Mouse (Mus musculus) limb, embryonic 11.5 days (tissue): ENCODE data around the gene Dll1. TPM values are rescaled to one million over a fixed set of nuclear protein-coding genes. Genes with fewer than 3 reads are reported as not detected.

Source experiments
- ATAC-seq: fragments of 200-750 bp; cut with Nextera tagmentation; 2 replicates; pipeline ENCODE4 v1.8.0; 2017; ENCODE audit warnings: low read depth; ENCODE audit not compliant: insufficient number of reproducible peaks, low FRiP score, low TSS enrichment
- DNase-seq: peaks from one replicate; pipeline ENCODE4 v3.0.0-alpha.2; 2015; ENCODE audit warnings: low spot score
- H3K27ac ChIP-seq: fragments of 300-500 bp; sonication (generic); replicated peaks from 2 replicates; pipeline ENCODE4 v1.5.1; 2014; ENCODE audit warnings: low read depth, mild to moderate bottlenecking, low read length
- H3K27me3 ChIP-seq: fragments of 300-500 bp; sonication (generic); 2 replicates; pipeline ENCODE4 v1.6.1; 2014; ENCODE audit warnings: mild to moderate bottlenecking, low read length, mixed read lengths; ENCODE audit not compliant: control insufficient read depth, insufficient read depth
- H3K36me3 ChIP-seq: fragments of 300-500 bp; sonication (generic); 2 replicates; pipeline ENCODE4 v1.6.1; 2014; ENCODE audit warnings: mild to moderate bottlenecking, low read length, moderate library complexity, mixed read lengths; ENCODE audit not compliant: control insufficient read depth, insufficient read depth
- H3K4me1 ChIP-seq: fragments of 300-500 bp; sonication (generic); 2 replicates; pipeline ENCODE4 v1.6.1; 2014; ENCODE audit warnings: low read length, mixed read lengths; ENCODE audit not compliant: control insufficient read depth, insufficient read depth
- H3K4me2 ChIP-seq: fragments of 300-500 bp; sonication (generic); 2 replicates; pipeline ENCODE4 v1.6.1; 2014; ENCODE audit warnings: low read depth, mild to moderate bottlenecking, moderate library complexity; ENCODE audit not compliant: severe bottlenecking
- H3K4me3 ChIP-seq: fragments of 300-500 bp; sonication (generic); 2 replicates; pipeline ENCODE4 v1.5.1; 2014; ENCODE audit warnings: low read depth, low read length
- H3K9ac ChIP-seq: fragments of 300-500 bp; sonication (generic); 2 replicates; pipeline ENCODE4 v1.6.1; 2014; ENCODE audit warnings: mild to moderate bottlenecking, low read length
- H3K9me3 ChIP-seq: fragments of 300-500 bp; sonication (generic); 2 replicates; pipeline ENCODE4 v1.6.1; 2016; ENCODE audit warnings: low read length; ENCODE audit not compliant: control insufficient read depth
- WGBS: fragments of 180-500 bp; shearing (Covaris S2); extraction: QIAGEN DNeasy Blood & Tissue Kit; methylation state at CpG from one replicate; pipeline ENCODE4 v1.1.7; 2014; 5-methylcytosine and 5-hydroxymethylcytosine counted together
- polyA plus RNA-seq: library from polyadenylated mRNA; unstranded; fragments of >200 nt; fragmentation: Nextera tagmentation; extraction: Ambion mirVana; gene quantifications from 2 replicates; pipeline ENCODE4 v1.2.1, GENCODE M21; 2014

The Dll1 gene
- polyA plus RNA-seq, 1 experiment from 2014 or later: 3.3 TPM

DNA sequence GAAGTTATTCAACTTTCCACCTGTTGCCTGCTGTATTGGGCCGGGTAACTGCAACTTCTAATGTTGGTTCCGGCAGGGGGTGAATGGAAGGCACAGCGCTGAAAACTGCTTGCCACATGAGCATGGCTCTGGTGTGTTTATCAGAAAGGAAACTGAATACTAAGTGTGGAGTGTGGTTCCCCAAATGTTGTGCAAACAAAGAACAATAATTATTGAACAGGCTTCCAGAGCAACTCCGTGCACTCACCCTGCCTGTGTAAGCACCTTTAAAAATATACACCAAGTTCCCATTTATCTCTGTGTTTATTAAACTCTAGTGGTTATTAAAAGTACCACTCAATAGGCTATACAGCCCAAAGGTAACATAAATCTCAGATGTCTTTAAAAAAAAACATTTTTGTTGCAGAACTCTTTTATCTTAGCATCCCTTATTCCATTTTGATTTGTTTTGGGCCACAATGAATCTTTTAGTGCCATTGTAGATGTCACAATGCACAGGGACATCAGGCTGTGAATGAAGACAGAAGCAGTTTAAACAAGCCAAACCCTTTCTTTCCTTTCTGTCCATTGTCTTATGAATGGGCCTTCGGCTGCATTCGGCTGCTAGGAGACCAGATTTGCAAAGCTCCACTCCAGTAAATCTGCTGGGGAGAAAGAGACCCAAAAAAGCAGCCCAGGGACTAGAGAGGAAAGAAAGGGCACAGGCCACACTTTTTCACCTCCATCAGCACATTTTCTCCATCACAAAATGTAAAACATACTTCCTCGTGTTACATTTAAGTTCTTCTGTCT, 5.4 kb upstream of the Dll1 start:
- Histone ChIP-seq H3K9me3 (no peaks in the 10 kb centered on the region; the same call in 1 of the 2 replicates), H3K4me3 (no peak overlapping the region), H3K36me3 (no peaks in the 10 kb centered on the region), H3K4me1 (peaks cover 5% of the 10 kb centered on the region), H3K27ac (no peak overlapping the region), H3K9ac (no peak overlapping the region), H3K4me2 (no peak overlapping the region), H3K27me3 (peaks cover 56% of the 10 kb centered on the region)
- no peak for ATAC-seq
- DNase-seq: no peak
- WGBS: 48% methylated on average over 7 of the region's 7 CpGs

DNA sequence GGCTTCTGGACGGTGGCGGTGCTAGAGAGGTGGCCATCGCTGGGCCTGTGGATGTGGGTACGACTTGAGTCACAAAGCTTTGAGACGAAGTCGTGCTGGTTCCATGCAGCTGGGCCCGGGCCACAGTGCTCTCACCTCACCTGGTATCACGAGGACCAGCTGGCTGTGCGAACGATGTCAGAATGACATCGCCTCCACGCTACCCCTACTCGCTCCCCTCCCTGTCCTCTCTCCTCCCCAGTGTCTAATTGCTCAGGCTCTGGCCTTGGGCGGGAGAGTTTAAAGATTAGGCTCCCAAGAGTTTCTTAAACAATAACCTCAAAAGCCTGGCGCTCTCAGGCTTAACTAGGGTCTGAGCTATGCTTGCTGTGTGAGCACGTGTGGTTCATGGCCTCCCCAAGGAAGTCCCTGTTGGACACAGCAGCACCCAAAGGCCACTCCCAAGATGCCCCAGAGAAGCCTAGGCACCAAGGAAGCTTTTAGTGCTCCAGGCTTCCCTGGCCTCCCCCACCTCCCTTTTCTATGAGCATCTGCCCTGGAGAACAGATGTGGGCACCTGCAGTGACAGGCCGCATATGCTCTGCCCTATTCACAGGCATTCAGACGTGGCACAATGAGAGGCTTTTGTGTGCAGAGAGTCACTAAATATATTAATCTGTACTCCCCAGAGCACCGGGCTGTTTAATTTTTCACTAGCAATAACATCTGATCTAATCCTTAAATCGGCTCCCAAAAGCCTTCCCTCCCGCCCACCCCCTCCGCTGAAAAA, 4.6 kb upstream of the Dll1 start:
- Histone ChIP-seq H3K9ac (no peak overlapping the region), H3K4me1 (peaks cover 9% of the 10 kb centered on the region), H3K4me3 (peak overlapping the region; percentile 40), H3K27me3 (peaks cover 64% of the 10 kb centered on the region), H3K36me3 (no peaks in the 10 kb centered on the region), H3K4me2 (peak overlapping the region; percentile 78), H3K9me3 (no peaks in the 10 kb centered on the region; the same call in 1 of the 2 replicates), H3K27ac (no peak overlapping the region)
- DNase-seq (peak; percentile 28), ATAC-seq (peak; percentile 15; the same call in 1 of the 2 replicates)
- WGBS: 6% methylated on average over 22 of the region's 22 CpGs

DNA sequence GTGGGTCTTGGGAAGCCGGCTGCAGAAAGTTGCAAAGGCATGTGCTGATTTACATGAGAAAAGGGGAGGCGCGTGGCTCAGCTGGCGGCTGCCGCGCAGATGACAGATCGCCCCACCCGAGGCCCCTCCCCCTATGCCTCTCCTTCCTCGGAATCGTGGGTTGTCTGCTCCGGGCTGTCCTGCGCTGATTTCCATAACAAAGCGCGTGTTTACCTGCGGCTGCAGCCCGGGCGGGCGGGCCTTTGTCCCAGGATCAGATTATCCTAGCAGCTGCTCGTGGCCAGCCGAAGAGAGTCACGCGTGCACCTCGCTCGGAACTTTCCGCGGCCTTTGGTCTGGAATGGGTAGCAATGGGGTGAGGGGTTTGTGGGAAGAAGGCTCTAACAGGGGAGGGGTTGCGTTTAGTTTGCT, 4.0 kb upstream of the Dll1 start:
- Histone ChIP-seq H3K4me1 (peaks cover 9% of the 10 kb centered on the region), H3K27ac (no peak overlapping the region), H3K4me2 (peak overlapping the region; percentile 78), H3K9me3 (no peaks in the 10 kb centered on the region; the same call in 1 of the 2 replicates), H3K4me3 (peak overlapping the region; percentile 40), H3K9ac (no peak overlapping the region), H3K36me3 (no peaks in the 10 kb centered on the region), H3K27me3 (peaks cover 68% of the 10 kb centered on the region)
- peak; percentile 65 for DNase-seq
- under 1% methylated on average over 27 of the region's 27 CpGs for WGBS
- ATAC-seq: peak; percentile 31; the same call in 1 of the 2 replicates

DNA sequence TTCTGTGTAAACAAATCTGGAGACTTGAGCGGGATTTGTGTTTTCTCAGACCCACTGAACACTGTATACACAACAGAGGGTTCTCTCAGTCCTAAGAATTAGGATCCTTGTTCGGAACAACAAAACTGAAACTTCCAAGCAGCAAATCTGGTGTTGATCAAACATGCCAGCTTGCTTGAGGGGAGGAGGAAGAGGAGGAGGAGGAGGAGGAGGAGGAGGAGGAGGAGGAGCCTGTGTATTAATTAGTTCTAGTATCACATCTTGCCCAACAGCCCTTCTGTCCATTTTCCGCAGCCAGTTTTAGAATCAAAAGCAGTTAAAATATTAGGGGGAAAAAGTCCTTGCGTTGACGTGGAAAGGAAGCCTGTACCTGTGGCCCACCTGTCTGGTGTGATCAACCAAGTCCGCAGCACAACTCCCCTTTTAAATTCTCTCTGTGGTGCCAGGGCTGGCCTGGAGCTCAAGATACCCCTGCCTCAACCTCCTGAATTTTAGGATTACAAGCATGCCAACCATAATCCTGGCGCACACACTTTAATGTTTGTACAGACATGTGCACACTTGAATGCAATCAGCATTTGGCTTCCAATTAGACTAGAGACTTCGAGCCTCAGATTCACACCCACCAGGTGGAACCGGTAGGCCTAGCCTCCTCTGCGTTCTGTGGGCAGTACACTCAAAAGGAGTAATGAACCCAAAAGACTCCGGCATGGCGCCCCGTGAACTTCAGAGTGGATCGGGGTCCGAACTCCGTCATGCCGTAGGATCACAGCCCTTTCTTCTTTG, 3.3 kb upstream of the Dll1 start:
- Histone ChIP-seq H3K4me3 (peak overlapping the region; percentile 40), H3K9ac (no peak overlapping the region), H3K9me3 (no peaks in the 10 kb centered on the region; the same call in 1 of the 2 replicates), H3K36me3 (no peaks in the 10 kb centered on the region), H3K27ac (no peak overlapping the region), H3K27me3 (peaks cover 75% of the 10 kb centered on the region), H3K4me1 (peaks cover 15% of the 10 kb centered on the region), H3K4me2 (peak overlapping the region; percentile 78)
- 9% methylated on average over 17 of the region's 17 CpGs for WGBS
- ATAC-seq (no peak), DNase-seq (no peak)

DNA sequence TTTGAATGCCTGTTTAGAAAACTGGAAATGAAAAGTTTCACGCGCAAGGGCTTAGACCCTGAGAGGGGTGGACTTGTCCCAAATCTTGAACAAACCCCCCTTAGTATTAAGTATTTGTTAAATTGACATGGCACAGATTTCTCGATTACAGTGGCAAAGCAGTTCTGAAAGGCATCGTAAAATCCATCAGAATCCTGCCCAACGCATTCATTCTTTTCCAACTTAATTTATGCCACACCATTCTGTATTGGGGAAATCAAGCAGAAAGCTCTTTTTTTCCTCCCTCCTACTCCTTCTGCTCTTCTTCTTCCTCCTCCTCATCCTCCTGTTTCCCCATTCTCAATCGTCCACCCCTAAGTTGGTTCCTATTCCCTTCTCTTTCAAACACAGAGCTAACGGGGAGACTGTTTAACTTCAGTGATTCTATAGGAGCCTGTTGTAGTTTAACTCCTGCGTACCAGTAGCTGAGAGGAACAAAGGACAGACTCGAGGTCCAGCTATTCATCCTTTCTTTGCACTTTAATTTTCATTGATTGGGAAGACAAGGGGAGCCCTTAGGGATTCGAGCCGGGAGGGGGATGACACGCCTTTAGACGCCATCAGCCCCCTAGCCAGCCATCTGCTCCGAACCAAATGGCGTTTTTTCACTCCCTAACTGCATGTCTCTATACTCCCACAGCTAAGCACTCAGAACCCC, 1.9 kb upstream of the Dll1 start:
- Histone ChIP-seq H3K4me1 (peaks cover 16% of the 10 kb centered on the region), H3K27me3 (peaks cover 88% of the 10 kb centered on the region), H3K9me3 (no peaks in the 10 kb centered on the region; the same call in 1 of the 2 replicates), H3K27ac (no peak overlapping the region), H3K36me3 (no peaks in the 10 kb centered on the region), H3K4me3 (no peak overlapping the region), H3K9ac (no peak overlapping the region), H3K4me2 (no peak overlapping the region)
- no peak for ATAC-seq
- WGBS: 8% methylated on average over 15 of the region's 15 CpGs
- DNase-seq: no peak

DNA sequence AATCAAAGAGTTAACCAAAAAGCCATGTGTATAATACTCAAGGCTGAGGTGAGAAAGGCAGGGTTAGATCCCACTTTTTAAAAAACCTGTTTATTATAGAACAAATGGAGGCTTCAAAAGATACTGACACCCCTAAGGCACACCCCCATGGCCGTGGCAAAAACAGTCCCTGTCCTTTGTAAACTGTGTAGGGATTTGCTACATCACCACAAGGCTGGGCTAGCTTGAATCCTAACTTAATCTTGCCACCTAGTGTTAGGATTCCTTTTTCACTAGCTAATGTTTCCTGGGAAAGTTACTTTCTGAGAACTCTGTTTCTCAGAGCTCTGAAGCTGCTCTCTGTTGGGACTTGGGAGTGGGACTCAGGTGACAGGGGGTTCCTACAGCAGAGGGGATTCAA, 1.2 kb upstream of the Dll1 start:
- no peak overlapping the region for H3K4me2 ChIP-seq
- WGBS: 0% methylated on average over 1 of the region's 1 CpGs
- no peaks in the 10 kb centered on the region for H3K36me3 ChIP-seq
- H3K4me1 ChIP-seq: peaks cover 16% of the 10 kb centered on the region
- H3K4me3 ChIP-seq: no peak overlapping the region
- no peak for ATAC-seq
- no peak overlapping the region for H3K27ac ChIP-seq
- no peak for DNase-seq
- peaks cover 92% of the 10 kb centered on the region for H3K27me3 ChIP-seq
- H3K9me3 ChIP-seq: no peaks in the 10 kb centered on the region; the same call in 1 of the 2 replicates
- no peak overlapping the region for H3K9ac ChIP-seq

DNA sequence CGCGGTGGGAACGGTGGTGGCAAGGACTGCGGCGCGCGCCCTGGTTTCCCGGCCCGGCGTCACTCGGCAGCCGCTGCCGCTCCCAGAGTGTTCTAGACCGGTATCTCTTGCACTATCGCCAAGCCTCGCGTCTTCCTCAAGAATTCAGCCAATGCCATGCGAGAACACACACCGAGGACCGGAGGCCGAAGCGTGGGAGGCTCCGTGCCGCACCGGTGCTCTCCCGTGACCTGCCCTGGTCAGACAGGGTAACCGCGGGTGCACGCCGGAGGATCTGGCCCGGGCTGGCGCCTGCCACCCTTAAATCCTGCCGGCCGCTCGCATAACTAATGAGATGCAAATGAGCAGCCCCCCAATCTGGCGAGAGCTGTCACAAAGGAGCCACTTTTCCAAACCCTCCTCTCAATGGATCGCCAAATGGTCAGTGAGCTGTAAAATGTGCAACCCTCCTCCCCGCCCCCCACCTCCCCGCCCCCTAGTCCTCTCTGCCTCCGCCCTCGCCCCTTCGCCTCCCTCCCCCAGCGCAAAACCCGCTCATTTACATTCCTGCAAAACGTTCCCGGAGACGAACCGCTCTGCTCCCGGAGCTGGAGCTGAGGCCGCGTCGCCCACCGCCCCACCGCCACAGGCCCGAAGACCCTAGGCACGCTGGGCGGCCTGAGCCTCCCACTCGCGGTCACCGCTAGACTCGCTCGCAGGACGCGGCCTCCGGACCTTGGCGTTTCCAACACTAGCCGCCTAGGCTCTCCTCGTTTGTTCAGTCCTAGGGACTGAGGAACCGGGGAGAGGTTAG, 775 bp downstream of the Dll1 start:
- H3K4me3 ChIP-seq: peak overlapping the region; percentile 43
- ATAC-seq (peak; percentile 38), DNase-seq (peak; percentile 66)
- H3K4me1 ChIP-seq: peaks cover 14% of the 10 kb centered on the region
- no peak overlapping the region for H3K27ac ChIP-seq
- peak overlapping the region; percentile 81 for H3K4me2 ChIP-seq
- no peaks in the 10 kb centered on the region for H3K36me3 ChIP-seq
- peak overlapping the region; percentile 56 for H3K9ac ChIP-seq
- WGBS: under 1% methylated on average over 67 of the region's 69 CpGs
- H3K27me3 ChIP-seq: peaks cover 80% of the 10 kb centered on the region
- no peaks in the 10 kb centered on the region; the same call in 1 of the 2 replicates for H3K9me3 ChIP-seq
